Mouse (Mus musculus): Measurements from ENCODE around the gene Zfp36l2.

GRCm38 (mm10) chr17:84233758-84234157, 46.0 kb upstream of the Zfp36l2 start:
- TF ChIP-seq CTCF (IDR thresholded peaks at IDR 0.05 in 2 of 3, conservative IDR thresholded peaks at IDR 0.05 in 1 of 3; ENCODE audit: control insufficient read depth in 1 of 3, insufficient read depth in 1 of 3, low read depth in 2 of 3, low read length in 3 of 3, poor library complexity in 1 of 3, severe bottlenecking in 1 of 3) = no peak
- no peak for TF ChIP-seq CHD1 (IDR thresholded peaks at IDR 0.05; ENCODE audit: low read depth, low read length)
- TF ChIP-seq TCF12 (IDR thresholded peaks at IDR 0.05; ENCODE audit: low read depth, low read length) = no peak
- no peak for TF ChIP-seq POLR2A (IDR thresholded peaks at IDR 0.05; ENCODE audit: control insufficient read depth in 1 of 2, insufficient read depth in 1 of 2, low read depth in 1 of 2, low read length in 2 of 2, poor library complexity in 1 of 2)
- TF ChIP-seq NRF1 (IDR thresholded peaks at IDR 0.05; ENCODE audit: insufficient read depth, low read depth, low read length, poor library complexity, severe bottlenecking) = no peak
- TF ChIP-seq SIN3A (IDR thresholded peaks at IDR 0.05; ENCODE audit: low read length) = no peak
- TF ChIP-seq MAX (IDR thresholded peaks at IDR 0.05; ENCODE audit: low read length) = no peak
- TF ChIP-seq MXI1 (IDR thresholded peaks at IDR 0.05; ENCODE audit: low read depth, low read length) = no peak
- TF ChIP-seq CHD2 (IDR thresholded peaks at IDR 0.05; ENCODE audit: low read length) = no peak
- TF ChIP-seq HCFC1 (IDR thresholded peaks at IDR 0.05; ENCODE audit: low read depth, low read length) = no peak
- TF ChIP-seq TAL1 (IDR thresholded peaks at IDR 0.05; ENCODE audit: low read length) = no peak
- TF ChIP-seq MYB (IDR thresholded peaks at IDR 0.05; ENCODE audit: low read depth, low read length) = no peak
- no peak for TF ChIP-seq BHLHE40 (IDR thresholded peaks at IDR 0.05; ENCODE audit: borderline replicate concordance, low read depth, low read length)
- no peak for TF ChIP-seq USF2 (IDR thresholded peaks at IDR 0.05; ENCODE audit: borderline replicate concordance in 1 of 2, insufficient read depth in 1 of 2, low read depth in 1 of 2, low read length in 2 of 2)
